Mouse (Mus musculus): ENCODE measurements around the gene Ankrd13a. TPM values are rescaled to one million over a fixed set of nuclear protein-coding genes. Genes with fewer than 3 reads are reported as not detected.

Gene Ankrd13a
- polyA plus RNA-seq, 1 experiment from 2014 or later = 43.1 TPM

DNA sequence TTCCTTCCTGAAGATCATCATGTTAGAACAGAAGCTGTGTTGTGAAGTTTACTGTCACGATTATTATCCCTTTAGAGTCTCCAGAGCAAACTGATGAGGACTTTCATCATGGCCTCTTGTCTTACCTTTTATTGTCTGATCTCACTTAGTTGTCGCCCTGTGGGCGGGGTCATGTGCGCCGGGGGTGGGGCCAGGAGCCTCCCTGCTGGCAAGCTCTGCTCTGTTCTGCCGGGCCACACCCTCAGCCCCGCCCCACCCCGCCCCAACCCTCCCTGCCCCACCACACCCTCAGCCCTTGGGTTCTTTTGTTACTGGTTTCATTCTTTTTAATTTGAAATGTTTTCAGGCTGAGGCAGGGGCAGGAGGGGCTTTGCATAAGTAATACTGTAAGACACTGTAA lies 26.6 kb downstream of the Ankrd13a start:
- 31% methylated on average over 8 of the region's 8 CpGs for WGBS
- Histone ChIP-seq H3K27me3 (ENCODE audit: control insufficient read depth, insufficient read depth, low read depth, low read length) (no peaks in the 10 kb centered on the region), H3K27ac (ENCODE audit: low read length) (no peak overlapping the region), H3K4me1 (replicated peaks; ENCODE audit: control insufficient read depth, insufficient read depth, low read length) (peaks cover 9% of the 10 kb centered on the region; the same call in 1 of the 2 replicates), H3K4me3 (ENCODE audit: low read length) (no peak overlapping the region), H3K4me2 (ENCODE audit: low read depth, low read length) (no peak overlapping the region), H3K9me3 (ENCODE audit: control insufficient read depth, low read length) (no peaks in the 10 kb centered on the region), H3K36me3 (ENCODE audit: control insufficient read depth, insufficient read depth, low read length) (peaks cover 51% of the 10 kb centered on the region), H3K9ac (ENCODE audit: low read length) (no peak overlapping the region)
- no peak for ATAC-seq (ENCODE audit: low read depth)

DNA sequence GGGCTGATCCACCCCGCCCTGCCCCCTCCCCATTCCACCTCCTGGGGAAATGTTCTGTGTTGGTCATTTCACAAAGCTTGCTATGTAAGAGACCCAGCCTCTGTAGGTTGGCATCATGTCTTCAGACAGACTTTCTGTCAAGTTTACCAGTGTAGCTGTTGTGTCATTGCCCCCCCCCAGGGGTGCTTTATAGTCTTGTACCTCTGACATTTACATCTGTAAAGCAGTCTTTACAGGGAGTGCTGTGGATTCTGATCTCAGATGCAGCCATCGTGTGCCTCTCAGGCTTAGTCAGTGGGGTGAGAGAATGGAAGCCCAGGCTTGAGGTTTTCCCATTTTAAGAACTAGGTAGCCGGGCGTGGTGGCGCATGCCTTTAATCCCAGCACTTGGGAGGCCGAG lies 27.4 kb downstream of the Ankrd13a start:
- Histone ChIP-seq H3K9ac (ENCODE audit: low read length) (no peak overlapping the region), H3K27ac (ENCODE audit: low read length) (no peak overlapping the region), H3K27me3 (ENCODE audit: control insufficient read depth, insufficient read depth, low read depth, low read length) (no peaks in the 10 kb centered on the region), H3K4me2 (ENCODE audit: low read depth, low read length) (no peak overlapping the region), H3K4me3 (ENCODE audit: low read length) (no peak overlapping the region), H3K4me1 (replicated peaks; ENCODE audit: control insufficient read depth, insufficient read depth, low read length) (peaks cover 5% of the 10 kb centered on the region; the same call in 1 of the 2 replicates), H3K36me3 (ENCODE audit: control insufficient read depth, insufficient read depth, low read length) (peaks cover 53% of the 10 kb centered on the region), H3K9me3 (ENCODE audit: control insufficient read depth, low read length) (no peaks in the 10 kb centered on the region)
- 94% methylated on average over 6 of the region's 6 CpGs for WGBS
- ATAC-seq (ENCODE audit: low read depth) = no peak

DNA sequence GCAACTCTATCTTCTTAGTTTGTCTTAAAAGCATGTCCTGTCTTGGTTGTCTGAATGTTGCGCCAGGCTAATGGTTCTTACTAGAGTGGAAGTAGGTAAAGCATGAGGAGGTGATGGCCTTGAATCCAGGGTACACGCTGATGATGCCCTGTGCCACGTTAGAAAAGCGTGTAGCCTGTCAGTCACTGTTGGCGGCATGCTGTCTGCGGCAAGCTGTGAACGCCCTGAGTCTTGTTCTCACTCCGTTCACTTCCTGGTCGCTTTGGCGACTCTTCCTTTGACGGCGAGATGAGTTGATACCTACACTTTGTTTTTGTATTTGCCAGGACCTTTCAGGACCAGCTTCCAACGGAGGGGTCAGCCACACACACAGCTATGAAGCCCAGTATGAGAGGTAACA lies 28.8 kb downstream of the Ankrd13a start:
- peaks cover 46% of the 10 kb centered on the region for H3K36me3 ChIP-seq (ENCODE audit: control insufficient read depth, insufficient read depth, low read length)
- H3K27me3 ChIP-seq (ENCODE audit: control insufficient read depth, insufficient read depth, low read depth, low read length) = no peaks in the 10 kb centered on the region
- no peak for ATAC-seq (ENCODE audit: low read depth)
- H3K4me1 ChIP-seq (replicated peaks; ENCODE audit: control insufficient read depth, insufficient read depth, low read length) = peaks cover 5% of the 10 kb centered on the region; the same call in 1 of the 2 replicates
- no peaks in the 10 kb centered on the region for H3K9me3 ChIP-seq (ENCODE audit: control insufficient read depth, low read length)
- no peak overlapping the region for H3K4me2 ChIP-seq (ENCODE audit: low read depth, low read length)
- WGBS = 76% methylated on average over 13 of the region's 13 CpGs
- no peak overlapping the region for H3K9ac ChIP-seq (ENCODE audit: low read length)
- H3K4me3 ChIP-seq (ENCODE audit: low read length) = no peak overlapping the region
- H3K27ac ChIP-seq (ENCODE audit: low read length) = no peak overlapping the region

DNA sequence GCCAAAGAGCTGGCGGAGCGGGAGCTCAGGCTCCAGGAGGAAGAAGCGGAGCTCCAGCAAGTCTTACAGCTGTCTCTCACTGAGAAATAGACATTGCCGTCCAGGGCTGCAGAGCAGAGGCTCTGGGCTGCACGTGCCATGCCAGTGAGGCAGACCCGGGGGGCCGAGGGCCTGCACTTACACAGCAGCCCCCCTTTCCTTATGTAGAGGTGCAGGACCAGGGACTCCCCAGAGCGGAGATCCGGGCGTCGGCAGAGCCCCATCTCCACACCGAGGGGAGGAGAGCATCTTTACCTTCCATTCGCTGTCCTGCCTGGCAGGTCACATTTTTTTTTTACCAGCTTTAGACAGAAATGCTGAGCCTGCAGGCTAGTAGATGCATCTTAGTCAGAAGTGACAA lies 29.9 kb downstream of the Ankrd13a start:
- Histone ChIP-seq H3K27ac (ENCODE audit: low read length) (no peak overlapping the region), H3K4me1 (replicated peaks; ENCODE audit: control insufficient read depth, insufficient read depth, low read length) (peaks cover 5% of the 10 kb centered on the region; the same call in 1 of the 2 replicates), H3K9me3 (ENCODE audit: control insufficient read depth, low read length) (no peaks in the 10 kb centered on the region), H3K9ac (ENCODE audit: low read length) (no peak overlapping the region), H3K36me3 (ENCODE audit: control insufficient read depth, insufficient read depth, low read length) (peaks cover 47% of the 10 kb centered on the region), H3K27me3 (ENCODE audit: control insufficient read depth, insufficient read depth, low read depth, low read length) (no peaks in the 10 kb centered on the region), H3K4me2 (ENCODE audit: low read depth, low read length) (no peak overlapping the region), H3K4me3 (ENCODE audit: low read length) (no peak overlapping the region)
- 86% methylated on average over 13 of the region's 13 CpGs for WGBS
- ATAC-seq (ENCODE audit: low read depth) = no peak

DNA sequence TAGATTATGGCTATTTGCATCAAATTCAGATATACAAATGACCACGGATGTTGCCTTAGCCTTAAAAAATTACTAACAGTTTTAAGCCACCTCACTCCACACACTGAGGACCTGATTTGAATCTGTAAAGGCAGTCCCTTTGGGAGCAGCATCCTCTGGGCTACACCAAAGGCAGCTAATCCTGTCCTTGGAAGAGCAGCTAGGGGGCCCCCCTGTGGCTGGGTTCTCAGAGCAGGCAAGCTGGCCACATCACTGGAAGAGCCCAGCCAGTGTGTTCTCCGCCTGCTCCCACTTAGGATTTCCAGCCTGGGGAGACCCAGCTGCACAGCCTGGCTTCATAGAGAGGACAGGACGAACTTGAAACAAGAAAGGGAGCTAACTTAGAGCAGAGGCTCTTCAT lies 30.5 kb downstream of the Ankrd13a start:
- ATAC-seq (ENCODE audit: low read depth) = no peak
- Histone ChIP-seq H3K36me3 (ENCODE audit: control insufficient read depth, insufficient read depth, low read length) (peaks cover 41% of the 10 kb centered on the region), H3K9ac (ENCODE audit: low read length) (no peak overlapping the region), H3K9me3 (ENCODE audit: control insufficient read depth, low read length) (no peaks in the 10 kb centered on the region), H3K27me3 (ENCODE audit: control insufficient read depth, insufficient read depth, low read depth, low read length) (no peaks in the 10 kb centered on the region), H3K4me3 (ENCODE audit: low read length) (no peak overlapping the region), H3K27ac (ENCODE audit: low read length) (peak overlapping the region; percentile 9; the same call in 1 of the 2 replicates), H3K4me2 (ENCODE audit: low read depth, low read length) (no peak overlapping the region), H3K4me1 (replicated peaks; ENCODE audit: control insufficient read depth, insufficient read depth, low read length) (peaks cover 5% of the 10 kb centered on the region; the same call in 1 of the 2 replicates)
- 48% methylated on average over 3 of the region's 3 CpGs for WGBS

DNA sequence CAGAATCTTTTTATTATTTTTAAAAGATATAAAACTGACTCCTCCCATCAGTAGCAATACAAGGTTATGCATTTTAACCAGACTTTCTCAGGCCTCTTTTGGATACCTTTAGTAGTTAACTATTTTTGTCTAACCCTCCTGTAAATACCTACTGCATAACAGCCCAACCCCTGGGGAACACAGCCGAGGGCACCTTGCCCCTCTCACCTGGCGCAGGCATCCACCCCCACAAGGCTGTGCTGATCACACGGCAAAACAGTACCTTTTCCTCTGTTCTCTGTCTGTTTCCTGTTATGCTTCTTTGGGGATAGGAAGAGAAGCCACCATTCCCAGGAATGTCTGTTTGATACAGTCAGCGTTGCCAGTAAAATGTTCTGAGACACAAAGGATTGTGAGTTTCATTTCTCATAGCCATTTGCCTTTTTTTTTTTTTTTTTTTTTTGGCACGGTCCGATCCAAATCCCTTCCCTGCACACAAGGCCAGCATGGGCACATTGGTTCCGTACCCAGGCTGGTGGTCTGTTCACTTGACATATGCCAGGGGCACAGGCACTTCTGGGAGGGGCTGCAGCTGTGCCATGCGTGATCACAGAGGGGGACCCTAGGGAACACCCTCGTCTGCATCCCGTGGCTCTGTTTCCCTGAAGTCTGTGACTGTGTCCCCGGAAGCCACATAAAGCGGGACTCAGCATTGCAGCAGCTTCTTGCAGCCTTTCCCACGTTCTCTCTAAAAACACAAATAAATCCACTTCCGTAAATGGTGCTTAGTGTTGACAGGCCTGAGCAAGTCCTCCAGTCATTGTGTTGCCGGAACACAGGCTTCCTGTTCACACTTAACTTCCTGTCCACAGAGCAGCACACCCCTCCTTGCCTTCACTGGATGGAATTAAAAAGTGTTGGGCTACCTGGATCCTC lies 31.2 kb downstream of the Ankrd13a start:
- H3K9me3 ChIP-seq (ENCODE audit: control insufficient read depth, low read length) = no peaks in the 10 kb centered on the region
- H3K9ac ChIP-seq (ENCODE audit: low read length) = peak overlapping the region; percentile 9; the same call in 1 of the 2 replicates
- no peak overlapping the region for H3K4me3 ChIP-seq (ENCODE audit: low read length)
- H3K27me3 ChIP-seq (ENCODE audit: control insufficient read depth, insufficient read depth, low read depth, low read length) = no peaks in the 10 kb centered on the region
- peak overlapping the region; percentile 30 for H3K4me2 ChIP-seq (ENCODE audit: low read depth, low read length)
- H3K27ac ChIP-seq (ENCODE audit: low read length) = peak overlapping the region; percentile 87
- peaks cover 5% of the 10 kb centered on the region; the same call in 1 of the 2 replicates for H3K4me1 ChIP-seq (replicated peaks; ENCODE audit: control insufficient read depth, insufficient read depth, low read length)
- H3K36me3 ChIP-seq (ENCODE audit: control insufficient read depth, insufficient read depth, low read length) = peaks cover 38% of the 10 kb centered on the region
- WGBS = 65% methylated on average over 15 of the region's 15 CpGs
- peak; percentile 59 for ATAC-seq (ENCODE audit: low read depth)

DNA sequence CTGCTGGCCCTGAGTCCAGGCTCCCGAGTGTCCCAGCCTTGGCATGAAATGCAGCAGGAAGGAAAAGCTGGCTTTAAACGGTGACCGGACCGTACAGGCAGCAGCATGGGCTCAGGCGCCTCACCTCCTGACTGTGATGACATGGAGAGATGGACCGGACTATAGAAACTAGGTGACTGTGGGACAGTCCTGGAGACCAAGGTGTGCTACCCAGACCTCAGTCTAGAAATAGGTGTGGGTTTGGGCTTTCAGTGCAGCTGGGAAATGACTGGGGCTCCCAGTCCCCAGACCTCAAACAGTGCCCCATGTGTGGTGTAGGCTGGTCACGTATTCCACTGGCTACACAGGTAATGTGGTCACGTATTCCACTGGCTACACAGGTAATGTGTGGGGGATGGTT lies 32.2 kb downstream of the Ankrd13a start:
- peak; percentile 21; the same call in 1 of the 2 replicates for ATAC-seq (ENCODE audit: low read depth)
- H3K27ac ChIP-seq (ENCODE audit: low read length) = peak overlapping the region; percentile 87
- no peak overlapping the region for H3K4me3 ChIP-seq (ENCODE audit: low read length)
- WGBS = 80% methylated on average over 8 of the region's 8 CpGs
- peaks cover 34% of the 10 kb centered on the region for H3K36me3 ChIP-seq (ENCODE audit: control insufficient read depth, insufficient read depth, low read length)
- peaks cover 5% of the 10 kb centered on the region; the same call in 1 of the 2 replicates for H3K4me1 ChIP-seq (replicated peaks; ENCODE audit: control insufficient read depth, insufficient read depth, low read length)
- H3K9ac ChIP-seq (ENCODE audit: low read length) = peak overlapping the region; percentile 30; the same call in 1 of the 2 replicates
- H3K9me3 ChIP-seq (ENCODE audit: control insufficient read depth, low read length) = no peaks in the 10 kb centered on the region
- H3K27me3 ChIP-seq (ENCODE audit: control insufficient read depth, insufficient read depth, low read depth, low read length) = no peaks in the 10 kb centered on the region
- peak overlapping the region; percentile 30; the same call in 1 of the 2 replicates for H3K4me2 ChIP-seq (ENCODE audit: low read depth, low read length)

DNA sequence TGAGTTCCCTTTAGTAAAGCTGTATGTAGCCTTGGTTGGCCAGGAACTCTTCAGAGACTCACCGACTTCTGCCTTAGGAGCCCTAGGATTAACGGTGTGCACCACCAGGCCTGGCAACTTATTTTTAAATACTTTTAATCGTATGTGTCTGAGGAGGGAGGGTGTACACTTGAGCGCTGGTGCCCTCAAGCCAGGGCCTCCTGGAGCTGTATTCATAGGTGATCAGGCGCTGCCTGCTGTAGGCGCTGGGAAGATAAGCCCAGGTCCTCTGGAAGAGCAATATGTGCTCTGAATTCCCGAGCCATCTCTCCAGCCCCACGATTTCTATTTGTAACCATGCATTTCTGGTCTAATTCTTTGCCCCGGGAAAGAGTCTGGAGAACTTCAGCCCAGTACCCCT lies 32.6 kb downstream of the Ankrd13a start:
- H3K9me3 ChIP-seq (ENCODE audit: control insufficient read depth, low read length) = no peaks in the 10 kb centered on the region
- no peak overlapping the region for H3K9ac ChIP-seq (ENCODE audit: low read length)
- peaks cover 5% of the 10 kb centered on the region; the same call in 1 of the 2 replicates for H3K4me1 ChIP-seq (replicated peaks; ENCODE audit: control insufficient read depth, insufficient read depth, low read length)
- H3K36me3 ChIP-seq (ENCODE audit: control insufficient read depth, insufficient read depth, low read length) = peaks cover 30% of the 10 kb centered on the region
- H3K27ac ChIP-seq (ENCODE audit: low read length) = peak overlapping the region; percentile 87
- H3K4me2 ChIP-seq (ENCODE audit: low read depth, low read length) = no peak overlapping the region
- H3K27me3 ChIP-seq (ENCODE audit: control insufficient read depth, insufficient read depth, low read depth, low read length) = no peaks in the 10 kb centered on the region
- ATAC-seq (ENCODE audit: low read depth) = no peak
- no peak overlapping the region for H3K4me3 ChIP-seq (ENCODE audit: low read length)
- 55% methylated on average over 9 of the region's 9 CpGs for WGBS

DNA sequence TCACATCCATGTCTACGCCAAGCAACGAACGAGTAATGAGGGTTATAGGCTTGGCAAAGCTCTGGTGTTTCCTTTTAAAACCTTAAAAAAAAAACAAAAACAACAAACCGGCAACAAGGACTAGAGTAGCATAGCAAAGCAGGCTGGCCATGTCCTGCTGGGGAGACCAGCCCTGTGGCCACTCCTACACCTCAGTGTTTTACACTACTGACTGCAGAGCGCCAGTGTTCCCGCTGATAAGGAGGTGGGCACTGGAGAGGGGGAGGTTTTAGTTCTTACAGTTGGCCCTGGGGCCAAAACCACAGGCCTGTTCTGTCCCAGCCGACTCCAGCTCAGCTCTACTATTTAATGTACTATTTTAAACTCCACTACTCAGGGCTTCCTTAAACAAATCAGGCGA lies 33.0 kb downstream of the Ankrd13a start:
- 0 out of 2 replicates have a peak overlapping the region, but pooled peaks have one; percentile 87 for H3K27ac ChIP-seq (ENCODE audit: low read length)
- H3K4me1 ChIP-seq (replicated peaks; ENCODE audit: control insufficient read depth, insufficient read depth, low read length) = peaks cover 5% of the 10 kb centered on the region; the same call in 1 of the 2 replicates
- 39% methylated on average over 8 of the region's 8 CpGs for WGBS
- no peak for ATAC-seq (ENCODE audit: low read depth)
- no peak overlapping the region for H3K4me3 ChIP-seq (ENCODE audit: low read length)
- H3K9ac ChIP-seq (ENCODE audit: low read length) = no peak overlapping the region
- no peak overlapping the region for H3K4me2 ChIP-seq (ENCODE audit: low read depth, low read length)
- peaks cover 28% of the 10 kb centered on the region for H3K36me3 ChIP-seq (ENCODE audit: control insufficient read depth, insufficient read depth, low read length)
- H3K27me3 ChIP-seq (ENCODE audit: control insufficient read depth, insufficient read depth, low read depth, low read length) = no peaks in the 10 kb centered on the region
- no peaks in the 10 kb centered on the region for H3K9me3 ChIP-seq (ENCODE audit: control insufficient read depth, low read length)
